Mouse (Mus musculus): Measurements from ENCODE around the gene Pgm2l1. TPM values are rescaled to one million over a fixed set of nuclear protein-coding genes. Genes with fewer than 3 reads are reported as not detected.

Gene Pgm2l1
- polyA plus RNA-seq, 1 experiment from 2014 or later, result 8.9 TPM

GRCm38 (mm10) chr7:100279803-100280202, 52.6 kb downstream of the Pgm2l1 start:
- H3K9ac ChIP-seq, result no peak overlapping the region
- ATAC-seq (ENCODE audit: low FRiP score), result no peak
- no peak overlapping the region for H3K4me3 ChIP-seq (replicated peaks)
- 0% methylated on average over 1 of the region's 1 CpGs for WGBS
- no peaks in the 10 kb centered on the region for H3K9me3 ChIP-seq
- H3K36me3 ChIP-seq (replicated peaks), result no peaks in the 10 kb centered on the region
- H3K27me3 ChIP-seq, result peaks cover 16% of the 10 kb centered on the region
- H3K4me2 ChIP-seq, result no peak overlapping the region
- peaks cover 15% of the 10 kb centered on the region; the same call in 1 of the 2 replicates for H3K4me1 ChIP-seq
- H3K27ac ChIP-seq, result no peak overlapping the region

- 45% methylated on average over 3 of the region's 3 CpGs for WGBS
- no peak overlapping the region for H3K4me2 ChIP-seq
- no peak overlapping the region for H3K4me3 ChIP-seq (replicated peaks)
- no peak for ATAC-seq (ENCODE audit: low FRiP score)
- H3K4me1 ChIP-seq, result peaks cover 26% of the 10 kb centered on the region
- no peak overlapping the region for H3K9ac ChIP-seq
- no peak overlapping the region for H3K27ac ChIP-seq
- H3K36me3 ChIP-seq (replicated peaks), result no peaks in the 10 kb centered on the region
- H3K9me3 ChIP-seq, result no peaks in the 10 kb centered on the region
- peaks cover 34% of the 10 kb centered on the region for H3K27me3 ChIP-seq
Observed at GRCm38 (mm10) chr7:100281596-100281995, 54.4 kb downstream of the Pgm2l1 start.

GRCm38 (mm10) chr7:100283298-100283697, 56.1 kb downstream of the Pgm2l1 start:
- Histone ChIP-seq H3K4me3 (replicated peaks) (no peak overlapping the region), H3K27ac (no peak overlapping the region), H3K9ac (no peak overlapping the region), H3K4me1 (peaks cover 36% of the 10 kb centered on the region), H3K4me2 (no peak overlapping the region), H3K9me3 (no peaks in the 10 kb centered on the region), H3K36me3 (replicated peaks) (no peaks in the 10 kb centered on the region), H3K27me3 (peaks cover 35% of the 10 kb centered on the region)
- no peak for ATAC-seq (ENCODE audit: low FRiP score)
- WGBS, result 37% methylated on average over 3 of the region's 3 CpGs

- H3K4me2 ChIP-seq, result peak within 1 kb of the TSS; percentile 97
- peak within 1 kb of the TSS; percentile 78 for H3K9ac ChIP-seq
- H3K27me3 ChIP-seq, result peaks cover 35% of the 10 kb centered on the region
- H3K4me1 ChIP-seq, result peaks cover 44% of the 10 kb centered on the region
- H3K27ac ChIP-seq, result no peak within 1 kb of the TSS
- H3K4me3 ChIP-seq (replicated peaks), result peak within 1 kb of the TSS; percentile 68
- under 1% methylated on average over 48 of the region's 53 CpGs for WGBS
- H3K36me3 ChIP-seq (replicated peaks), result no peaks in the 10 kb centered on the region
- no peaks in the 10 kb centered on the region for H3K9me3 ChIP-seq
- peak; percentile 21; the same call in 1 of the 2 replicates for ATAC-seq (ENCODE audit: low FRiP score)
Observed at GRCm38 (mm10) chr7:100285383-100285782, 58.2 kb downstream of the Pgm2l1 start, which contains the start of gene P4ha3. Gene P4ha3, plus strand, starts transcription at chr7:100285520.

- 15% methylated on average over 7 of the region's 7 CpGs for WGBS
- H3K4me3 ChIP-seq (replicated peaks), result no peak overlapping the region
- H3K9me3 ChIP-seq, result no peaks in the 10 kb centered on the region
- no peaks in the 10 kb centered on the region for H3K36me3 ChIP-seq (replicated peaks)
- peak; percentile 76; the same call in 1 of the 2 replicates for ATAC-seq (ENCODE audit: low FRiP score)
- peak overlapping the region; percentile 34 for H3K4me2 ChIP-seq
- peaks cover 30% of the 10 kb centered on the region for H3K27me3 ChIP-seq
- H3K9ac ChIP-seq, result no peak overlapping the region
- peaks cover 35% of the 10 kb centered on the region for H3K4me1 ChIP-seq
- peak overlapping the region; percentile 89 for H3K27ac ChIP-seq
Observed at GRCm38 (mm10) chr7:100287748-100288578, 60.8 kb downstream of the Pgm2l1 start.

GRCm38 (mm10) chr7:100288622-100289021, 61.4 kb downstream of the Pgm2l1 start:
- peak overlapping the region; percentile 89 for H3K27ac ChIP-seq
- no peaks in the 10 kb centered on the region for H3K36me3 ChIP-seq (replicated peaks)
- peaks cover 33% of the 10 kb centered on the region for H3K4me1 ChIP-seq
- H3K4me2 ChIP-seq, result peak overlapping the region; percentile 34
- H3K27me3 ChIP-seq, result peaks cover 30% of the 10 kb centered on the region
- ATAC-seq (ENCODE audit: low FRiP score), result peak; percentile 47; the same call in 1 of the 2 replicates
- no peaks in the 10 kb centered on the region for H3K9me3 ChIP-seq
- WGBS, result 35% methylated on average over 11 of the region's 11 CpGs
- no peak overlapping the region for H3K4me3 ChIP-seq (replicated peaks)
- H3K9ac ChIP-seq, result no peak overlapping the region

- Histone ChIP-seq H3K36me3 (replicated peaks) (no peaks in the 10 kb centered on the region), H3K9me3 (no peaks in the 10 kb centered on the region), H3K4me3 (replicated peaks) (no peak overlapping the region), H3K4me1 (peaks cover 6% of the 10 kb centered on the region), H3K9ac (no peak overlapping the region), H3K27me3 (no peaks in the 10 kb centered on the region; the same call in 1 of the 2 replicates), H3K27ac (no peak overlapping the region), H3K4me2 (no peak overlapping the region)
- ATAC-seq (ENCODE audit: low FRiP score), result no peak
- 86% methylated on average over 8 of the region's 8 CpGs for WGBS
Observed at GRCm38 (mm10) chr7:100293546-100293945, 66.4 kb downstream of the Pgm2l1 start.

GRCm38 (mm10) chr7:100295745-100296144, 68.6 kb downstream of the Pgm2l1 start:
- ATAC-seq (ENCODE audit: low FRiP score), result no peak
- Histone ChIP-seq H3K9ac (no peak overlapping the region), H3K9me3 (no peaks in the 10 kb centered on the region), H3K36me3 (replicated peaks) (no peaks in the 10 kb centered on the region), H3K4me3 (replicated peaks) (no peak overlapping the region), H3K27me3 (no peaks in the 10 kb centered on the region; the same call in 1 of the 2 replicates), H3K27ac (no peak overlapping the region), H3K4me1 (no peaks in the 10 kb centered on the region), H3K4me2 (no peak overlapping the region)
- 90% methylated on average over 2 of the region's 2 CpGs for WGBS

- no peak for ATAC-seq (ENCODE audit: low FRiP score)
Observed at GRCm38 (mm10) chr7:100296699-100297098, 69.5 kb downstream of the Pgm2l1 start.

GRCm38 (mm10) chr7:100298861-100299510, 71.8 kb downstream of the Pgm2l1 start:
- H3K4me2 ChIP-seq, result no peak overlapping the region
- ATAC-seq (ENCODE audit: low FRiP score), result no peak
- no peaks in the 10 kb centered on the region for H3K9me3 ChIP-seq
- 73% methylated on average over 14 of the region's 14 CpGs for WGBS
- H3K27me3 ChIP-seq, result no peaks in the 10 kb centered on the region; the same call in 1 of the 2 replicates
- no peaks in the 10 kb centered on the region for H3K4me1 ChIP-seq
- no peaks in the 10 kb centered on the region for H3K36me3 ChIP-seq (replicated peaks)
- no peak overlapping the region for H3K9ac ChIP-seq
- no peak overlapping the region for H3K4me3 ChIP-seq (replicated peaks)
- no peak overlapping the region for H3K27ac ChIP-seq

More at GRCm38 (mm10) chr7:100296699-100297098, 69.5 kb downstream of the Pgm2l1 start:
- Histone ChIP-seq H3K9ac (no peak overlapping the region), H3K4me3 (replicated peaks) (no peak overlapping the region), H3K4me1 (no peaks in the 10 kb centered on the region), H3K27me3 (no peaks in the 10 kb centered on the region; the same call in 1 of the 2 replicates), H3K9me3 (no peaks in the 10 kb centered on the region), H3K36me3 (replicated peaks) (no peaks in the 10 kb centered on the region), H3K4me2 (no peak overlapping the region), H3K27ac (no peak overlapping the region)
- 92% methylated on average over 6 of the region's 6 CpGs for WGBS

- no peak overlapping the region for H3K4me3 ChIP-seq (replicated peaks)
- H3K27me3 ChIP-seq, result no peaks in the 10 kb centered on the region
- H3K4me2 ChIP-seq, result no peak overlapping the region
- ATAC-seq (ENCODE audit: low FRiP score), result no peak
- H3K4me1 ChIP-seq, result no peaks in the 10 kb centered on the region
- no peaks in the 10 kb centered on the region for H3K9me3 ChIP-seq
- no peak overlapping the region for H3K27ac ChIP-seq
- 56% methylated on average over 3 of the region's 3 CpGs for WGBS
- H3K36me3 ChIP-seq (replicated peaks), result no peaks in the 10 kb centered on the region
- no peak overlapping the region for H3K9ac ChIP-seq
Observed at GRCm38 (mm10) chr7:100301390-100301789, 74.2 kb downstream of the Pgm2l1 start.

- Histone ChIP-seq H3K9me3 (no peaks in the 10 kb centered on the region), H3K27me3 (no peaks in the 10 kb centered on the region), H3K4me2 (no peak overlapping the region), H3K9ac (no peak overlapping the region), H3K4me1 (peaks cover 2% of the 10 kb centered on the region), H3K4me3 (replicated peaks) (no peak overlapping the region), H3K36me3 (replicated peaks) (no peaks in the 10 kb centered on the region), H3K27ac (no peak overlapping the region)
- WGBS, result 73% methylated on average over 4 of the region's 4 CpGs
- no peak for ATAC-seq (ENCODE audit: low FRiP score)
Observed at GRCm38 (mm10) chr7:100302316-100302715, 75.1 kb downstream of the Pgm2l1 start.

Data from forebrain, embryonic 12.5 days (tissue).